Mouse (Mus musculus) kidney, postnatal 25 days (tissue): ENCODE data around the gene Gm20388.
A peak's percentile ranks its signal among the peaks of the same experiment; 100 is the strongest.

Experiments
- DNase-seq, 2 experiments: peaks; one replicate each; pipeline ENCODE4 v3.0.0; 2021; ENCODE audit warnings: mixed read lengths in 2 of 2

Gene Gm20388

GRCm38 (mm10) chr8:120486477-120487376 lies 576.1 kb downstream of the Gm20388 start:
- peak; percentile 45 to 60 for DNase-seq

- DNase-seq, result peak in 1 of 2 experiments; percentile 83
These were observed 576.7 kb downstream of the Gm20388 start for GRCm38 (mm10) chr8:120487377-120487728.

- peak; percentile 64 to 76 for DNase-seq
These were observed 577.3 kb downstream of the Gm20388 start for GRCm38 (mm10) chr8:120487729-120488510.

- DNase-seq, result peak; percentile 57 to 79
These were observed 578.0 kb downstream of the Gm20388 start for GRCm38 (mm10) chr8:120488636-120489131.

GRCm38 (mm10) chr8:120489142-120489754 lies 578.6 kb downstream of the Gm20388 start:
- peak; percentile 69 to 83 for DNase-seq

GRCm38 (mm10) chr8:120489771-120490281 lies 579.2 kb downstream of the Gm20388 start:
- DNase-seq, result peak; percentile 60 to 88

- DNase-seq, result peak; percentile 35 to 72
These were observed 579.9 kb downstream of the Gm20388 start for GRCm38 (mm10) chr8:120490354-120491141.

GRCm38 (mm10) chr8:120491166-120491793 lies 580.6 kb downstream of the Gm20388 start:
- DNase-seq, result peak; percentile 51 to 82

GRCm38 (mm10) chr8:120492193-120492880 lies 581.7 kb downstream of the Gm20388 start:
- peak; percentile 70 to 75 for DNase-seq

- no peak for DNase-seq
These were observed 582.2 kb downstream of the Gm20388 start for GRCm38 (mm10) chr8:120492881-120493220.

- no peak for DNase-seq
These were observed 583.1 kb downstream of the Gm20388 start for GRCm38 (mm10) chr8:120493508-120494464.

- DNase-seq, result peak; percentile 97
These were observed 584.3 kb downstream of the Gm20388 start for GRCm38 (mm10) chr8:120494903-120495302.

- DNase-seq, result peak; percentile 43 to 63
These were observed 584.8 kb downstream of the Gm20388 start for GRCm38 (mm10) chr8:120495461-120495860.

- DNase-seq, result no peak
These were observed 585.8 kb downstream of the Gm20388 start for GRCm38 (mm10) chr8:120496478-120496877.

GRCm38 (mm10) chr8:120497503-120497946 lies 586.9 kb downstream of the Gm20388 start:
- no peak for DNase-seq

GRCm38 (mm10) chr8:120498349-120498831 lies 587.7 kb downstream of the Gm20388 start:
- peak in 1 of 2 experiments; percentile 57 for DNase-seq

- DNase-seq, result peak; percentile 89 to 96
These were observed 588.4 kb downstream of the Gm20388 start for GRCm38 (mm10) chr8:120498926-120499605.

- DNase-seq, result peak; percentile 70 to 87
These were observed 590.1 kb downstream of the Gm20388 start for GRCm38 (mm10) chr8:120500701-120501261.
